Mouse (Mus musculus) adrenal gland, postnatal 25 days (tissue): ENCODE measurements around the gene Ddx50. TPM values are rescaled to one million over a fixed set of nuclear protein-coding genes. Genes with fewer than 3 reads are reported as not detected.
A peak's percentile ranks its signal among the peaks of the same experiment; 100 is the strongest.

ENCODE experiments used
- DNase-seq: peaks from one replicate; pipeline ENCODE4 v3.0.0; 2021; ENCODE audit warnings: mixed read lengths
- long read RNA-seq: library from polyadenylated mRNA; stranded (forward); transcript quantifications from one replicate; pipeline ENCODE4 v2.0.0, GENCODE M21; 2021
- total RNA-seq: library from RNA; stranded (reverse); gene quantifications from 2 replicates; pipeline ENCODE4 v1.2.3, GENCODE M21; 2021

Ddx50 gene
- total RNA-seq: 95.5 and 111 TPM in 2 replicates
- long read RNA-seq, transcript Ddx50-201 (15 exons, 2,535 nt): major isoform, 58 of 118 reads
- long read RNA-seq, partial matches to known transcripts: 6 of 118 reads
- long read RNA-seq, other reads (novel, unspliced or antisense): 51 of 118 reads

GRCm38 (mm10) chr10:62650881-62651810 lies at the start of gene Ddx50:
Gene Ddx50, minus strand, starts transcription at chr10:62651218.
- DNase-seq: peak; percentile 98

GRCm38 (mm10) chr10:62692771-62693170 lies 41.8 kb upstream of the Ddx50 start:
- no peak for DNase-seq

DNA sequence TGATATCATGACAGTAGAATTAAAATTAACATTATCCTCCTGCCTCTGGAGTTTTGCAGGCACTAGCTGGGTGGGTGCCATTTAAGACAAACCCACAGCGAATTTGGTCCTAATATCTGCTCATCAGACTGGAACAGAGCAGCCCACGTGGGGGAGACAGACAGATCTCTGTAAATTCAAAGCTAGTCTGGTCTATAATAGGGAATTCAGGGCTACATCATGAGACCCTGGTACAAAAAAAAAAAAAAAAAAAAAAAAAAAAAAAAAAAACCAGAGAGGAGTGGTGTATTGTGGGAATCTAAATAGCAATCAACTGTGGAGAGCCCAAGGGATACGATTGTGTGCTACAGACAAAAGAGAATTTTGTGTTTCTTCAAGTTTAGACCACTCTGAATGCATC lies 41.2 kb upstream of the Ddx50 start:
- DNase-seq: no peak

DNA sequence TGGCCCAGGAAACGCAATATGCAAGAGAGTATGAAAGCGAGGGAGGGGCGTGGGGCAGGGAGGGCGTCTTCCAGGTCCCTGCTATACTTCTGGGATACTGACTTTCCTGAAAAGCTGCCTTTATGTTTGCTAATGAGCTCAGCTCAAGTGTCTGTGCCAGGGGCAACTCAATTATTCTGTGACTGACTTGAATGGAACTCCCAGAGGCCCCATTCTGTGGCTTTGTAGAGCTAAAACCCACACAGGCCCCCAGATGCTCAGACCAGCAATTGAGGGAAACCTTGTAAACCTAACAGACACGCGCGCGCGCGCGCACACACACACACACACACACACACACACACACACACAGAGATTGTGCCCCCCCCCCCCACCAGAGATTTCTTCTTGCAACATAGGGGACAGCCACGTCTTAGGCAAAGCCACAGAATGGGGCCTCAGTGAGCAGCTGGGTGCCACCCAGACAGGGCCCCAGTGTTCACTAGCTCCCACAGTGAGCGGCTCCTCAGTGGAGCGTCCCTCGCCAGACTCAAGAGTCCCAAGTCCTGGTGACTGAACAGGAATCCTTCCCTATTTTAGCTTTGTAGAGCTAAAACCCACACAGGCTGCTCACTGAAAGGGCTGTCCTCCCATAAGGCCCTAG lies 36.1 kb upstream of the Ddx50 start:
- DNase-seq: no peak

GRCm38 (mm10) chr10:62683043-62683442 lies 32.0 kb upstream of the Ddx50 start:
- peak; percentile 35 for DNase-seq

DNA sequence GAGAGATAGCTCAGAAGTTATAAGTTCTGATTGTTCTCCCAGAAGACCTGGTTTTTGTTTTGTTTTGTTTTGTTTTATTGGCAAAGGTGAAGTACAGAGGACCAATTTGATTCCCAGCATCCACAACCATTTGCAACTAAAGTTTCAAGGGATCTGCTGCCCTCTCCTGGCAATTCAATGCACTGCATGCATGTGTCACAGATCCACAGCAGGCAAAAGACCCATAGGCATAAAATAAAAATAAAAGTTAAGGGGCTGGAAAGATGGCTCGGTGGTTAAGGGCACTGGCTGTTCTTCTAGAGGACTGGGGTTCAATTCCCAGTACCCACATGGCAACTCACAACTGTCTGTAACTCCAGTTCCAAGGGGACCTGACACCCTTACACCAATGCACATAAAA lies 28.8 kb upstream of the Ddx50 start:
- DNase-seq: no peak

- DNase-seq: no peak
Measured at GRCm38 (mm10) chr10:62677329-62677728, 26.3 kb upstream of the Ddx50 start.

DNA sequence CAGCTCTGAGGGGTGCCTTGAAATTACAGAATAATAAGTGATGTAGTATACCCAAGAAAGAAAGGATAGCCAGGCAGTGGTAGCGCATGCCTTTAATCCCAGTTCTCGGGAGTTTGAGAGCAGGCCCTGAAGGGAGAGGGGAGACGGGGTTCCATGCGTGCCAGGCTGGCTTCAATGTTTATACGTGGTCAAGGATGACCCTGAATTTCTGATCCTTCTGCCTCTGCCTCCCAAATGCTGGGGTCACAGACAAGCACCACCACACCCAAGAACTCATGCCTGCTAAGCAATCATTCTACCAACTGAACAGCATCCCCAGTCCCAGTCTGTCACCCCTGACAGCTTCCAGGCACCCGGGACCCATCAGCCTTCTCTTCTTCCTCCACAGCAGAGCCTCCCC lies 25.2 kb upstream of the Ddx50 start:
- no peak for DNase-seq

DNA sequence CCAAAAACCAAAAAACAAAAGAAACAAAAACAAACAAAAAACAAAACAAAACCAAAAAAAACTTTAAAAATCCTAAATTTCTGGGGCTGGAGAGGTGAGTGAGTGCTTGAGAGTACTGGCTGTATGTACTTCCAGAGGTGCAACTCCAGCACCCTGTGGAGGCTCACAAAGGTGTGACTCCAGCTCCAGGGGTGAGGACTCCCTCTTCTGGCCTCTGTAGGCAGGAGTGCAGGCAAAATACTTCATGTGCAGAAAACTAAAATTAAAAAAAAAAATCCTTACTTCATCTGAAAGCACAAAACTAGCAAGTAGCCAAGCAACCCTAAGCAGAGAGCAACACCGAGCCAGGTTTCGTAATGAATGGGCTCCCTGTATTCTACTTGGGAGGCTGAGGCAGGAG lies 21.3 kb upstream of the Ddx50 start:
- DNase-seq: no peak

DNA sequence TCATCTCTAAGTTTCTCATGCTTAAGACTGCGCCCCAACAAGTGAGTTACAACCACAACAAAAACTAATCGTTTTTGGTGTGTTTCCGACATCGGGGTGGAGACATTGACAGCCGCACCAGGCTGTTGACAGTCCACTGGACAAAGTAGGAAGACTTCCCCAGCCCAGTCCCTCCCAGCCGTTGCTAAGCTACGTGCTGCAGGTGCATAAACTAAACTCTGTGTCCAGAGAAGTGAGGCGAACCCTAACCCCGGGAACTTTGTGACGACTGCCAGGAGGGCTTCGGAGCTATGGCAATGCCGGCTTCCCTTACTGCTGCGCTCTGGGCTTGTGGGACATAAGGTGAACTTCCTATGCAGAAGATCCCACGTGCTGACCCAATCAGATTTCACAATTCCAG lies 18.2 kb upstream of the Ddx50 start:
- DNase-seq: no peak

- DNase-seq: no peak
Measured at GRCm38 (mm10) chr10:62668463-62668862, 17.4 kb upstream of the Ddx50 start.

- DNase-seq: no peak
Measured at GRCm38 (mm10) chr10:62668043-62668442, 17.0 kb upstream of the Ddx50 start.

DNA sequence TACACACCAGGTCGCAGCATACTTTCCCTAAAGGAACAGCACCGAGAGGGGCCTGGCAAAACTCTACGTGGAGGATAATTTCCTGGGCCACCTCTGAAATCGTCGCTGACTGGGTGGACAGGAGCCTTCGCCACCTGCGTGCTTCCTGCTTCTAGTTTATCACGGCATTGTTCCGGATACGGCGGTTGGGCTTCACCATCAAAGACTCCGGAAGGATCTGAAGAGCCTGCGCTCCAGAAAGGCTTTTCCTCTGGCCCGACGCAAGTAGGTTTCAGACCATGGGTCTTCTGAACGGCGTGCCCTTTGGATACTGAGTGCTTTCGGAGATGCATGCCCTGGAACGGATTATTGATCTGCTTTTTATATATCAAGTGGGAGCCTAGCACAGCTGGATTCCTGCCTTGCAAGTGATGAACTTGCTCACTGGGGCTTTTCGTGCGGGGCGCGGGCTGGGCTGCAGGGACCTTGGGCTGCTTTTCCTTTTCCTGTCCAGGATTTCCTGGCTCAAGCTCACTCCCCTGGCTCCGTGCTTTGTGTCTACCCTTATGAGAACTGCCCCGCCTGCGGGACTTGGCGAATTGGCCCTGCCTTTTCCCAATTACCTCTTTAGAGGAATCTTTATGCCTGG lies 14.1 kb upstream of the Ddx50 start:
- DNase-seq: peak; percentile 37

DNA sequence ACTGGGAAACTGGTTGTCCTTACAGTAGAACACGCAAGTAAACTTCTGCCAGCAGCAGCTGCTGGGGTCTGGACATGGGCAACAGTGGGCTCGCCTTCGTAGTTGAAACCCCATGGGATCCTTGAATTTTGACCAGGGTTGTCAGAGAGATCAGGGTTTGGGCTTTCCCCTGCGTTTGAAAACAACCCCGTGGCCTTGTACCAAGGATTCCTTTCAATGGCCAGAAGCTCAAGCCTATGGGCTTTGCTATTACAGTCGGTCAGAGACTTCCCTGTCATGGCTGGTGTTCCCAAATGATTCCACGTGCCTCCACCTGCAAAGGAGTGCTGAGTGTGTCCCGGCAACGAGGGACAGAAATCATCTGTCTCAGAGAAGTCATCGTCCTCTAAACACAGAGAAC lies 13.2 kb upstream of the Ddx50 start:
- DNase-seq: no peak

- no peak for DNase-seq
Measured at GRCm38 (mm10) chr10:62656711-62657110, 5.7 kb upstream of the Ddx50 start.

- no peak for DNase-seq
Measured at GRCm38 (mm10) chr10:62651961-62652360, 943 bp upstream of the Ddx50 start.

- no peak for DNase-seq
Measured at GRCm38 (mm10) chr10:62650358-62650782, 648 bp downstream of the Ddx50 start.

GRCm38 (mm10) chr10:62604161-62604560 lies 46.9 kb downstream of the Ddx50 start:
- DNase-seq: no peak

- no peak for DNase-seq
Measured at GRCm38 (mm10) chr10:62603233-62604030, 47.6 kb downstream of the Ddx50 start.

DNA sequence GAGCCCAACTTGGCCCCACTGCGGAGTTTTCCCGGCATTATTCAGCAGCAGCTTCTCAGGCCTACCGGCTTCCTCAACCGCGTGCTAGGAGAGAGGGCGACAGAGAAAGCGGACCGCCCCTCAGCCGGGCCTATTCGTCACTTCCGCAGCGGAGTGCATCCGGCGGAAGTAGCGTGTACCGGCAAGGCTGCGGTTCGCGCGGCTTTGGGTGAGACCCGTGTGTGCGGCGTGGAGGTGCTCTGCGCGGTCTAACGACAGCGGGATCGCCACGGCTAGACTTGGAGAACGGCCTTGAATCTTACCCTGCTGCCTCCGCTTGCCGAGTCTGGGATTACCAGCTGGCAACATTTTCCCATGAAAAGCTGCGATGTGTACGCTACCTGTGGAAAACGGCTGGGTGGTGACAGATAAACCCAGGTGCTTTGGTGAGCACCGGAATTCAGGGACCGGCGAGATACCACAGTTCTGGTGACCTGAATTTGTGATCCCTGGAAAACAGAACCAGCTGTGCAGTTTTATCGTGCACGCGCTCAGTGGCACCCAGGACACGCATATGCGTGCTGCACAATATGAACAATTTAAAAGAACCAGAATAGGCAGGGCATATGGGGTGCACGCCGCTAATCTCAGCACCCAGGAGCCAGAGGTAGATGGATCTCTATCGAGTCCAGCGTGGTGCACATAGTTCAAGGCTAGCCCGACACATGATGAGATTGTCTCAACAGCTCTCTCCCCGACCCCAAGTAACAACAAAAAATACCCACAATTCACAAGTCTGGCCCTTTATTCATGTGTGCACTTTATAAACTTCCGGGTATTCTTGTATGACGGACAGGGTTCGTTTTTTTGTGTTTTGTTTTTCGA lies 48.6 kb downstream of the Ddx50 start, which contains the start of gene Ddx21:
Gene Ddx21, minus strand, starts transcription at position 105 of the 864 bp plus-strand sequence.
- DNase-seq: peak; percentile 91

- no peak for DNase-seq
Measured at GRCm38 (mm10) chr10:62601833-62602176, 49.2 kb downstream of the Ddx50 start.
